Mouse (Mus musculus): ENCODE measurements around the gene Terb2.

Terb2 gene

GRCm38 (mm10) chr2:122186106-122186505 is at the start of gene Terb2, which contains the start of gene Patl2:
Gene Terb2, plus strand, starts transcription at chr2:122186272.
Gene Patl2, minus strand, starts transcription at chr2:122186189.
- in situ Hi-C loops (cut with MseI, MboI): no loop called here

- in situ Hi-C loops (cut with MseI, MboI): no loop called here
Measured at GRCm38 (mm10) chr2:122137839-122138465, 48.1 kb upstream of the Terb2 start.

GRCm38 (mm10) chr2:122140815-122141214 is 45.3 kb upstream of the Terb2 start:
- in situ Hi-C loops (cut with MseI, MboI): no loop called here

GRCm38 (mm10) chr2:122141332-122141967 is 44.6 kb upstream of the Terb2 start:
- in situ Hi-C loops (cut with MseI, MboI): no loop called here

GRCm38 (mm10) chr2:122143111-122143510 is 43.0 kb upstream of the Terb2 start:
- in situ Hi-C loops (cut with MseI, MboI): no loop called here

- in situ Hi-C loops (cut with MseI, MboI): no loop called here
Measured at GRCm38 (mm10) chr2:122145756-122146155, 40.3 kb upstream of the Terb2 start.

GRCm38 (mm10) chr2:122146687-122147086 is 39.4 kb upstream of the Terb2 start:
- in situ Hi-C loops (cut with MseI, MboI): no loop called here

GRCm38 (mm10) chr2:122147508-122148241 is 38.4 kb upstream of the Terb2 start, which contains the start of gene B2m:
Gene B2m, plus strand, starts transcription at chr2:122147686.
- in situ Hi-C loops (cut with MseI, MboI): no loop called here

- in situ Hi-C loops (cut with MseI, MboI): no loop called here
Measured at GRCm38 (mm10) chr2:122148242-122148917, 37.7 kb upstream of the Terb2 start.

GRCm38 (mm10) chr2:122149316-122149715 is 36.8 kb upstream of the Terb2 start:
- in situ Hi-C loops (cut with MseI, MboI): no loop called here

- in situ Hi-C loops (cut with MseI, MboI): loop anchor here in 1 of 2 experiments (5.0 kb wide), 1 partner anchor 77 kb away; no protein-coding TSS in a partner anchor
Measured at GRCm38 (mm10) chr2:122149716-122150115, 36.4 kb upstream of the Terb2 start.

GRCm38 (mm10) chr2:122151221-122151620 is 34.9 kb upstream of the Terb2 start:
- in situ Hi-C loops (cut with MseI, MboI): loop anchor here in 1 of 2 experiments (5.0 kb wide), 1 partner anchor 79 kb away; no protein-coding TSS in a partner anchor

GRCm38 (mm10) chr2:122152850-122153249 is 33.2 kb upstream of the Terb2 start:
- in situ Hi-C loops (cut with MseI, MboI): loop anchor here in 1 of 2 experiments (5.0 kb wide), 1 partner anchor 81 kb away; no protein-coding TSS in a partner anchor

GRCm38 (mm10) chr2:122153681-122154365 is 32.2 kb upstream of the Terb2 start:
- in situ Hi-C loops (cut with MseI, MboI): loop anchor here in 1 of 2 experiments (5.0 kb wide), 1 partner anchor 82 kb away; no protein-coding TSS in a partner anchor

GRCm38 (mm10) chr2:122154479-122154878 is 31.6 kb upstream of the Terb2 start:
- in situ Hi-C loops (cut with MseI, MboI): loop anchor here in 1 of 2 experiments (5.0 kb wide), 1 partner anchor 82 kb away; no protein-coding TSS in a partner anchor

- in situ Hi-C loops (cut with MseI, MboI): loop anchor here in 1 of 2 experiments (5.0 kb wide), 1 partner anchor 78 kb away; no protein-coding TSS in a partner anchor
Measured at GRCm38 (mm10) chr2:122155292-122155691, 30.8 kb upstream of the Terb2 start.

GRCm38 (mm10) chr2:122156051-122156700 is 29.9 kb upstream of the Terb2 start:
- in situ Hi-C loops (cut with MseI, MboI): loop anchor here in 1 of 2 experiments (5.0 kb wide), 1 partner anchor 79 kb away; no protein-coding TSS in a partner anchor

GRCm38 (mm10) chr2:122157561-122157960 is 28.5 kb upstream of the Terb2 start:
- in situ Hi-C loops (cut with MseI, MboI): loop anchor here in 1 of 2 experiments (5.0 kb wide), 1 partner anchor 80 kb away; no protein-coding TSS in a partner anchor

- in situ Hi-C loops (cut with MseI, MboI): loop anchor here in 1 of 2 experiments (5.0 kb wide), 1 partner anchor 81 kb away; no protein-coding TSS in a partner anchor
Measured at GRCm38 (mm10) chr2:122158362-122158802, 27.7 kb upstream of the Terb2 start.

GRCm38 (mm10) chr2:122159667-122160066 is 26.4 kb upstream of the Terb2 start:
- in situ Hi-C loops (cut with MseI, MboI): loop anchor here in 1 of 2 experiments (5.0 kb wide), 1 partner anchor 82 kb away; no protein-coding TSS in a partner anchor

All from mouse trophoblast stem cell (cell line).